Mouse (Mus musculus) myocyte (in vitro differentiated cells): ENCODE measurements around the gene Rad23a. TPM values are rescaled to one million over a fixed set of nuclear protein-coding genes. Genes with fewer than 3 reads are reported as not detected.

Experiments
- H3K27me3 ChIP-seq: one replicate; pipeline ENCODE4 v1.6.1; 2011; ENCODE audit not compliant: control insufficient read depth, insufficient read depth, insufficient read length
- H3K36me3 ChIP-seq: one replicate; pipeline ENCODE4 v1.6.1; 2011; ENCODE audit not compliant: control insufficient read depth, insufficient read depth
- H3K4me2 ChIP-seq: one replicate; pipeline ENCODE4 v1.6.1; 2011; ENCODE audit warnings: low read depth, control low read depth
- H3K4me3 ChIP-seq: one replicate; pipeline ENCODE4 v1.5.1; 2011; ENCODE audit warnings: mild to moderate bottlenecking, control low read depth, moderate library complexity
- H3K79me2 ChIP-seq: one replicate; pipeline ENCODE4 v1.6.1; 2011; ENCODE audit not compliant: control insufficient read depth, insufficient read depth
- H3ac ChIP-seq: one replicate; pipeline ENCODE4 v1.6.1; 2011; ENCODE audit not compliant: control insufficient read depth, insufficient read length
- CEBPB ChIP-seq: IDR thresholded peaks from 2 replicates; pipeline ENCODE4 v1.6.1; 2011; ENCODE audit warnings: mild to moderate bottlenecking, moderate library complexity; ENCODE audit not compliant: poor library complexity, insufficient read depth, severe bottlenecking
- E2F4 ChIP-seq: IDR thresholded peaks from one replicate; pipeline ENCODE4 v1.6.1; 2011; ENCODE audit warnings: mild to moderate bottlenecking, control low read depth, moderate library complexity; ENCODE audit not compliant: insufficient read depth
- MAX ChIP-seq: IDR thresholded peaks from one replicate; pipeline ENCODE4 v1.6.1; 2011; ENCODE audit warnings: low read depth, mild to moderate bottlenecking, control low read depth
- MYOD1 ChIP-seq, 3 experiments: IDR thresholded peaks; one replicate each; pipeline ENCODE4 v1.6.1; 2011; ENCODE audit warnings: control low read depth in 2 of 3, low read depth in 2 of 3, mild to moderate bottlenecking in 2 of 3, moderate library complexity in 1 of 3; ENCODE audit not compliant: insufficient read length in 2 of 3, control insufficient read depth in 1 of 3
- MYOG ChIP-seq, 3 experiments: IDR thresholded peaks; one replicate each; pipeline ENCODE4 v1.6.1; 2011; ENCODE audit warnings: control low read depth in 2 of 3, low read depth in 2 of 3, mild to moderate bottlenecking in 2 of 3; ENCODE audit not compliant: insufficient read length in 2 of 3, control insufficient read depth in 1 of 3, insufficient read depth in 1 of 3
- POLR2A ChIP-seq: IDR thresholded peaks from one replicate; pipeline ENCODE4 v1.6.1; 2011; ENCODE audit warnings: low read depth, mild to moderate bottlenecking, control low read depth, moderate library complexity; ENCODE audit not compliant: insufficient read length
- POLR2AphosphoS2 ChIP-seq: IDR thresholded peaks from one replicate; pipeline ENCODE4 v1.6.1; 2011; ENCODE audit warnings: low read depth, control low read depth; ENCODE audit not compliant: insufficient read length
- REST ChIP-seq: IDR thresholded peaks from one replicate; pipeline ENCODE4 v1.6.1; 2011; ENCODE audit warnings: mild to moderate bottlenecking, control low read depth, moderate library complexity; ENCODE audit not compliant: insufficient read depth, insufficient read length
- SRF ChIP-seq: IDR thresholded peaks from one replicate; pipeline ENCODE4 v1.6.1; 2011; ENCODE audit warnings: low read depth; ENCODE audit not compliant: control insufficient read depth, insufficient read length
- TCF12 ChIP-seq: IDR thresholded peaks from one replicate; pipeline ENCODE4 v1.6.1; 2011; ENCODE audit warnings: mild to moderate bottlenecking, control low read depth; ENCODE audit not compliant: poor library complexity, insufficient read depth, severe bottlenecking
- TCF3 ChIP-seq: IDR thresholded peaks from one replicate; pipeline ENCODE4 v1.6.1; 2011; ENCODE audit warnings: low read depth, control low read depth; ENCODE audit not compliant: insufficient read length
- USF1 ChIP-seq: IDR thresholded peaks from one replicate; pipeline ENCODE4 v1.6.1; 2011; ENCODE audit warnings: low read depth, mild to moderate bottlenecking, control low read depth, moderate library complexity
- polyA plus RNA-seq: library from polyadenylated mRNA; unstranded; fragments of >200 nt; fragmentation: generic; extraction: Trizol; gene quantifications from one replicate; pipeline ENCODE4 v1.2.1, GENCODE M21; 2012; ENCODE audit warnings: missing spikeins

Gene Rad23a
- polyA plus RNA-seq, 1 experiment, result 139 TPM

- H3K36me3 ChIP-seq, result no peaks in the 10 kb centered on the region
- no peaks in the 10 kb centered on the region for H3K79me2 ChIP-seq
- H3K4me3 ChIP-seq, result no peak overlapping the region
- H3K4me2 ChIP-seq, result no peak overlapping the region
- H3ac ChIP-seq, result no peak overlapping the region
- TF ChIP-seq TCF12 (no peak), CEBPB (no peak), TCF3 (no peak), POLR2A (no peak), MYOD1 (IDR thresholded peaks at IDR 0.05; ENCODE audit: control insufficient read depth in 1 of 3, insufficient read length in 2 of 3, low read depth in 2 of 3) (no peak), SRF (no peak), MAX (no peak), MYOG (IDR thresholded peaks at IDR 0.05; ENCODE audit: control insufficient read depth in 1 of 3, insufficient read depth in 1 of 3, insufficient read length in 2 of 3, low read depth in 2 of 3) (no peak), USF1 (no peak)
- no peaks in the 10 kb centered on the region for H3K27me3 ChIP-seq
Observed at GRCm38 (mm10) chr8:84814240-84814554, 26.3 kb downstream of the Rad23a start.

GRCm38 (mm10) chr8:84813830-84814229 lies 26.6 kb downstream of the Rad23a start:
- Histone ChIP-seq H3K79me2 (no peaks in the 10 kb centered on the region), H3K4me3 (no peak overlapping the region), H3K36me3 (no peaks in the 10 kb centered on the region), H3ac (no peak overlapping the region), H3K27me3 (no peaks in the 10 kb centered on the region), H3K4me2 (no peak overlapping the region)
- TF ChIP-seq SRF (no peak), MYOG (IDR thresholded peaks at IDR 0.05; ENCODE audit: control insufficient read depth in 1 of 3, insufficient read depth in 1 of 3, insufficient read length in 2 of 3, low read depth in 2 of 3) (no peak), TCF12 (no peak), REST (no peak), POLR2AphosphoS2 (no peak), POLR2A (no peak), MAX (no peak), USF1 (no peak), CEBPB (no peak)

GRCm38 (mm10) chr8:84813059-84813458 lies 27.4 kb downstream of the Rad23a start:
- H3K4me3 ChIP-seq, result no peak overlapping the region
- no peak for TF ChIP-seq MYOG (IDR thresholded peaks at IDR 0.05; ENCODE audit: control insufficient read depth in 1 of 3, insufficient read depth in 1 of 3, insufficient read length in 2 of 3, low read depth in 2 of 3)
- TF ChIP-seq USF1, result no peak
- no peak for TF ChIP-seq POLR2A
- TF ChIP-seq MYOD1 (IDR thresholded peaks at IDR 0.05; ENCODE audit: control insufficient read depth in 1 of 3, insufficient read length in 2 of 3, low read depth in 2 of 3), result no peak
- no peak for TF ChIP-seq E2F4
- no peak for TF ChIP-seq SRF
- no peak for TF ChIP-seq TCF12
- TF ChIP-seq POLR2AphosphoS2, result no peak
- TF ChIP-seq CEBPB, result no peak
- no peak for TF ChIP-seq TCF3
- TF ChIP-seq REST, result no peak
- TF ChIP-seq MAX, result no peak
- no peak overlapping the region for H3ac ChIP-seq
- H3K36me3 ChIP-seq, result no peaks in the 10 kb centered on the region
- no peak overlapping the region for H3K4me2 ChIP-seq
- no peaks in the 10 kb centered on the region for H3K79me2 ChIP-seq
- no peaks in the 10 kb centered on the region for H3K27me3 ChIP-seq

GRCm38 (mm10) chr8:84811303-84811702 lies 29.2 kb downstream of the Rad23a start:
- H3K4me2 ChIP-seq, result peak overlapping the region; percentile 82
- TF ChIP-seq POLR2A, result no peak
- TF ChIP-seq MYOD1 (IDR thresholded peaks at IDR 0.05; ENCODE audit: control insufficient read depth in 1 of 3, insufficient read length in 2 of 3, low read depth in 2 of 3), result no peak
- no peak for TF ChIP-seq TCF12
- no peak for TF ChIP-seq REST
- no peak for TF ChIP-seq USF1
- TF ChIP-seq SRF, result no peak
- TF ChIP-seq CEBPB, result no peak
- no peak for TF ChIP-seq TCF3
- TF ChIP-seq E2F4, result no peak
- TF ChIP-seq MYOG (IDR thresholded peaks at IDR 0.05; ENCODE audit: control insufficient read depth in 1 of 3, insufficient read depth in 1 of 3, insufficient read length in 2 of 3, low read depth in 2 of 3), result no peak
- H3K79me2 ChIP-seq, result no peaks in the 10 kb centered on the region
- no peak overlapping the region for H3ac ChIP-seq
- no peaks in the 10 kb centered on the region for H3K36me3 ChIP-seq
- H3K4me3 ChIP-seq, result no peak overlapping the region
- no peaks in the 10 kb centered on the region for H3K27me3 ChIP-seq

- H3K27me3 ChIP-seq, result no peaks in the 10 kb centered on the region
Observed at GRCm38 (mm10) chr8:84810896-84811295, 29.6 kb downstream of the Rad23a start.

More at GRCm38 (mm10) chr8:84810896-84811295, 29.6 kb downstream of the Rad23a start:
- H3K4me2 ChIP-seq, result peak overlapping the region; percentile 82
- no peak overlapping the region for H3ac ChIP-seq
- TF ChIP-seq MYOG (IDR thresholded peaks at IDR 0.05; ENCODE audit: control insufficient read depth in 1 of 3, insufficient read depth in 1 of 3, insufficient read length in 2 of 3, low read depth in 2 of 3), result peak in 1 of 3 experiments; percentile 6
- no peak for TF ChIP-seq TCF3
- H3K4me3 ChIP-seq, result no peak overlapping the region
- H3K79me2 ChIP-seq, result no peaks in the 10 kb centered on the region
- no peaks in the 10 kb centered on the region for H3K36me3 ChIP-seq
